Comparison of ENCODE assay signal across 9 mouse cellular contexts in the genomic region with DNA sequence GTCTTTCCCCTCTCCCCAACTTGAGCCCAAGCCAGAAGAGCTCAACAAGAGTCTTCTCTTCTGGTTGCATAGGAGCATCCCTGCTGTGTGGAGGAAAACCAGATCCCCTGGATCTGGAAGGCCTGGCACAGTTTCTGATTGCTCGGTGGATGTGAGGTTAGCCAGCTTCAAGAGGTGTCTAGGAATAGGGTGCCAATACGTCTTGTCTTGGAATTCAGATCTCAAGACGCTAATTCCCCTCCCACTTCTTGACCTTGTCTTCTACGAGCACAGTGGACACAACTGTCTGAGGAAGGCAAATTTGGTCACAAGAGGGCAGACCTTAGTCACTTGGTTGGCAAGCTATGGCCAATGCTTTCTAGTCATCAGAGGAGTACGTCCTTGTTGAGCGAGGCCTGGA. TPM values are rescaled to one million over a fixed set of nuclear protein-coding genes. Genes with fewer than 3 reads are reported as not detected.
DNase-seq lines count a peak whose midpoint lies in the region; ATAC-seq and TF ChIP-seq lines count a peak whose summit lies in the region.
"Had no signal": no experiment of that assay in that cellular context is flagged by ENCODE, and none has a peak within 500 bp of the region (broad histone marks: within the 10 kb centered on the region; RNA-seq: fewer than 3 reads in every experiment).

No protein-coding gene starts in this region.

- H3K9me3 ChIP-seq in forebrain, embryonic 10.5 days, result no peaks in the 10 kb centered on the region
- no peaks in the 10 kb centered on the region for H3K9me3 ChIP-seq in forebrain, embryonic 14.5 days (replicated peaks; ENCODE audit: control insufficient read depth, low read length)
- no peaks in the 10 kb centered on the region for H3K9me3 ChIP-seq in lung, embryonic 16.5 days (ENCODE audit: control insufficient read depth, low read length)
- H3K9me3 ChIP-seq in intestine, embryonic 14.5 days (ENCODE audit: control insufficient read depth, low read length), result no peaks in the 10 kb centered on the region
- no peaks in the 10 kb centered on the region for H3K9me3 ChIP-seq in neural tube, embryonic 13.5 days

- H3K4me3 ChIP-seq in forebrain, embryonic 10.5 days, result peak overlapping the region; percentile 80; the same call in 1 of the 2 replicates
- H3K4me3 ChIP-seq in forebrain, embryonic 14.5 days (ENCODE audit: low read depth, low read length), result no peak overlapping the region
- H3K4me3 ChIP-seq in lung, embryonic 16.5 days (ENCODE audit: low read length), result no peak overlapping the region
- no peak overlapping the region for H3K4me3 ChIP-seq in lung, adult 2 months (replicated peaks; ENCODE audit: extremely low read depth, low read depth, low read length)
- H3K4me3 ChIP-seq in intestine, embryonic 14.5 days (ENCODE audit: low read depth, low read length), result peak overlapping the region; percentile 10; the same call in 1 of the 2 replicates
- H3K4me3 ChIP-seq in neural tube, embryonic 13.5 days, result no peak overlapping the region

- TF ChIP-seq POLR2A in lung, adult 2 months (IDR thresholded peaks at IDR 0.05; ENCODE audit: borderline replicate concordance, extremely low read depth, low read depth, low read length), result no peak

- no peak for ATAC-seq in forebrain, embryonic 14.5 days
- ATAC-seq in lung, embryonic 16.5 days (ENCODE audit: low read depth), result no peak
- ATAC-seq in intestine, embryonic 14.5 days (replicated peaks; ENCODE audit: low FRiP score, low TSS enrichment, low read depth), result no peak
- no peak for ATAC-seq in neural tube, embryonic 13.5 days (ENCODE audit: low read depth)

- peaks cover 43% of the 10 kb centered on the region for H3K36me3 ChIP-seq in forebrain, embryonic 10.5 days (replicated peaks)
- peaks cover 1% of the 10 kb centered on the region for H3K36me3 ChIP-seq in forebrain, embryonic 14.5 days (ENCODE audit: control insufficient read depth, insufficient read depth, low read length)
- no peaks in the 10 kb centered on the region; the same call in 1 of the 2 replicates for H3K36me3 ChIP-seq in lung, embryonic 16.5 days (ENCODE audit: control insufficient read depth, insufficient read depth, low read length)
- H3K36me3 ChIP-seq in intestine, embryonic 14.5 days (ENCODE audit: control insufficient read depth, insufficient read depth, low read length), result peaks cover 26% of the 10 kb centered on the region
- H3K36me3 ChIP-seq in neural tube, embryonic 13.5 days, result peaks cover 6% of the 10 kb centered on the region; the same call in 1 of the 2 replicates

- 0 out of 2 replicates have a peak, but pooled peaks cover 14% of the 10 kb centered on the region for H3K27me3 ChIP-seq in forebrain, embryonic 10.5 days (ENCODE audit: poor library complexity, severe bottlenecking)
- H3K27me3 ChIP-seq in forebrain, embryonic 14.5 days (replicated peaks; ENCODE audit: control insufficient read depth, insufficient read depth, low read length), result no peaks in the 10 kb centered on the region
- no peaks in the 10 kb centered on the region for H3K27me3 ChIP-seq in lung, embryonic 16.5 days (ENCODE audit: control insufficient read depth, insufficient read depth, low read depth, low read length)
- H3K27me3 ChIP-seq in intestine, embryonic 14.5 days (replicated peaks; ENCODE audit: control insufficient read depth, insufficient read depth, low read length), result no peaks in the 10 kb centered on the region
- no peaks in the 10 kb centered on the region for H3K27me3 ChIP-seq in neural tube, embryonic 13.5 days

- H3K4me1 ChIP-seq in forebrain, embryonic 10.5 days, result peaks cover 83% of the 10 kb centered on the region
- peaks cover 4% of the 10 kb centered on the region; the same call in 1 of the 2 replicates for H3K4me1 ChIP-seq in forebrain, embryonic 14.5 days (ENCODE audit: control insufficient read depth, insufficient read depth, low read length)
- peaks cover 40% of the 10 kb centered on the region for H3K4me1 ChIP-seq in lung, embryonic 16.5 days (replicated peaks; ENCODE audit: control insufficient read depth, insufficient read depth, low read length)
- H3K4me1 ChIP-seq in lung, adult 2 months (ENCODE audit: control insufficient read depth, insufficient read depth, low read length), result peaks cover 11% of the 10 kb centered on the region
- H3K4me1 ChIP-seq in intestine, embryonic 14.5 days (replicated peaks; ENCODE audit: control insufficient read depth, insufficient read depth, low read length), result peaks cover 51% of the 10 kb centered on the region
- peaks cover 69% of the 10 kb centered on the region for H3K4me1 ChIP-seq in neural tube, embryonic 13.5 days (replicated peaks)

- no peak for DNase-seq in forebrain, embryonic 10.5 days (ENCODE audit: extremely low spot score, low spot score)
- DNase-seq in forebrain, embryonic 14.5 days (ENCODE audit: low spot score), result no peak
- DNase-seq in lung, adult 2 months, result no peak
- no peak for DNase-seq in intestine, embryonic 14.5 days (ENCODE audit: low spot score)
- no peak for DNase-seq in cerebellum, postnatal 14 days
- no peak for DNase-seq in thymus, adult 18-20 months

- TF ChIP-seq CTCF in lung, adult 2 months (IDR thresholded peaks at IDR 0.05; ENCODE audit: insufficient read depth, low read length), result no peak

- no peak overlapping the region for H3K4me2 ChIP-seq in forebrain, embryonic 14.5 days (ENCODE audit: low read length)
- H3K4me2 ChIP-seq in lung, embryonic 16.5 days (ENCODE audit: low read depth, low read length), result peak overlapping the region; percentile 29
- H3K4me2 ChIP-seq in intestine, embryonic 14.5 days (ENCODE audit: low read length), result peak overlapping the region; percentile 44
- peak overlapping the region; percentile 20; the same call in 1 of the 2 replicates for H3K4me2 ChIP-seq in neural tube, embryonic 13.5 days

- 85% methylated on average over 6 of the region's 6 CpGs for WGBS in forebrain, embryonic 10.5 days
- WGBS in forebrain, embryonic 14.5 days, result 91% methylated on average over 6 of the region's 6 CpGs
- WGBS in lung, embryonic 16.5 days, result 50% methylated on average over 6 of the region's 6 CpGs
- WGBS in lung, adult 2 months, result 32% methylated on average over 6 of the region's 6 CpGs
- WGBS in intestine, embryonic 14.5 days, result 48% methylated on average over 6 of the region's 6 CpGs
- WGBS in neural tube, embryonic 13.5 days, result 83% methylated on average over 6 of the region's 6 CpGs

- no peak overlapping the region for H3K9ac ChIP-seq in forebrain, embryonic 14.5 days (ENCODE audit: low read length)
- H3K9ac ChIP-seq in lung, embryonic 16.5 days (ENCODE audit: low read length), result no peak overlapping the region
- no peak overlapping the region for H3K9ac ChIP-seq in intestine, embryonic 14.5 days (ENCODE audit: low read length)
- no peak overlapping the region for H3K9ac ChIP-seq in neural tube, embryonic 13.5 days

- H3K27ac ChIP-seq in forebrain, embryonic 10.5 days, result no peak overlapping the region
- H3K27ac ChIP-seq in forebrain, embryonic 14.5 days (ENCODE audit: low read depth, low read length), result no peak overlapping the region
- H3K27ac ChIP-seq in lung, embryonic 16.5 days (ENCODE audit: low read length), result no peak overlapping the region
- H3K27ac ChIP-seq in intestine, embryonic 14.5 days (ENCODE audit: low read depth), result no peak overlapping the region
- no peak overlapping the region for H3K27ac ChIP-seq in neural tube, embryonic 13.5 days (replicated peaks)

RNA-seq across cellular contexts. Expression of gene Igfbp4, which starts 2.6 kb away (rescaled TPM):
- polyA plus RNA-seq in forebrain, embryonic 10.5 days (2016; fragmentation: Nextera tagmentation; extraction: Ambion mirVana), result 364 and 368 TPM in 2 replicates
- polyA plus RNA-seq in forebrain, embryonic 14.5 days (2014; fragmentation: Nextera tagmentation; extraction: Ambion mirVana), result 125 and 139 TPM in 2 replicates
- polyA plus RNA-seq in lung, embryonic 16.5 days (2015; fragmentation: Nextera tagmentation; extraction: Ambion mirVana), result 498 TPM in 2 replicates
- 459 and 481 TPM in 2 replicates for polyA plus RNA-seq in lung, adult 2 months (2012; rRNA removed)
- 467 and 480 TPM in 2 replicates for polyA plus RNA-seq in intestine, embryonic 14.5 days (2014; fragmentation: Nextera tagmentation; extraction: Ambion mirVana)
- polyA plus RNA-seq in neural tube, embryonic 13.5 days (2015; fragmentation: Nextera tagmentation; extraction: Ambion mirVana), result 189 and 233 TPM in 2 replicates

RNA-seq across cellular contexts. Expression of gene Top2a, which starts 19.6 kb away (rescaled TPM):
- 366 and 373 TPM in 2 replicates for polyA plus RNA-seq in forebrain, embryonic 10.5 days (2016; fragmentation: Nextera tagmentation; extraction: Ambion mirVana)
- 135 and 150 TPM in 2 replicates for polyA plus RNA-seq in forebrain, embryonic 14.5 days (2014; fragmentation: Nextera tagmentation; extraction: Ambion mirVana)
- polyA plus RNA-seq in lung, embryonic 16.5 days (2015; fragmentation: Nextera tagmentation; extraction: Ambion mirVana), result 257 and 270 TPM in 2 replicates
- 0.58 and 1.4 TPM in 2 replicates for polyA plus RNA-seq in lung, adult 2 months (2012; rRNA removed)
- polyA plus RNA-seq in intestine, embryonic 14.5 days (2014; fragmentation: Nextera tagmentation; extraction: Ambion mirVana), result 248 and 272 TPM in 2 replicates
- polyA plus RNA-seq in neural tube, embryonic 13.5 days (2015; fragmentation: Nextera tagmentation; extraction: Ambion mirVana), result 45.5 and 60.7 TPM in 2 replicates

RNA-seq across cellular contexts. Expression of gene Tns4, which starts 45.5 kb away (rescaled TPM):
- 0.49 and 0.81 TPM in 2 replicates for polyA plus RNA-seq in forebrain, embryonic 10.5 days (2016; fragmentation: Nextera tagmentation; extraction: Ambion mirVana)
- polyA plus RNA-seq in forebrain, embryonic 14.5 days (2014; fragmentation: Nextera tagmentation; extraction: Ambion mirVana), result 0.08 TPM in 1 of 2 replicates, not detected in the other
- polyA plus RNA-seq in lung, embryonic 16.5 days (2015; fragmentation: Nextera tagmentation; extraction: Ambion mirVana), result 0.19 and 0.39 TPM in 2 replicates
- 2.9 and 4.9 TPM in 2 replicates for polyA plus RNA-seq in lung, adult 2 months (2012; rRNA removed)
- 0.70 and 0.84 TPM in 2 replicates for polyA plus RNA-seq in intestine, embryonic 14.5 days (2014; fragmentation: Nextera tagmentation; extraction: Ambion mirVana)
- polyA plus RNA-seq in neural tube, embryonic 13.5 days (2015; fragmentation: Nextera tagmentation; extraction: Ambion mirVana), result 0.40 TPM in 1 of 2 replicates, not detected in the other
- polyA plus RNA-seq: activated CD4-positive, CD25-positive, alpha-beta regulatory T cell, adult 4 months had no signal

Comparison
In these comparisons a context has a peak if more than half of its experiments do, and no peak if none do; other contexts are left out.
1. H3K4me3 ChIP-seq: peak in forebrain, embryonic 10.5 days (single experiment) and intestine, embryonic 14.5 days (single experiment); none in forebrain, embryonic 14.5 days (single experiment), lung, embryonic 16.5 days (single experiment), lung, adult 2 months (single experiment) and neural tube, embryonic 13.5 days (single experiment).
2. RNA of gene Top2a, which starts 19.6 kb away (polyA plus RNA-seq): 366 to 373 TPM in forebrain, embryonic 10.5 days, 257 to 270 TPM in lung, embryonic 16.5 days, 248 to 272 TPM in intestine, embryonic 14.5 days, 135 to 150 TPM in forebrain, embryonic 14.5 days and 45.5 to 60.7 TPM in neural tube, embryonic 13.5 days; 0.58 to 1.4 TPM in lung, adult 2 months; every median in the first group is over 10 times any median in the second.